Mouse (Mus musculus) spleen, postnatal 10 days (tissue): Measurements from ENCODE around the gene Glrx5.

Experiments used
- DNase-seq, 2 experiments: peaks; one replicate each; pipeline ENCODE4 v3.0.0; 2021 to 2022; ENCODE audit warnings: low spot score in 2 of 2

The Glrx5 gene

GRCm38 (mm10) chr12:105073708-105074107, 41.2 kb downstream of the Glrx5 start:
- no peak for DNase-seq

GRCm38 (mm10) chr12:105075496-105075895, 43.0 kb downstream of the Glrx5 start:
- DNase-seq = no peak

GRCm38 (mm10) chr12:105076511-105076910, 44.0 kb downstream of the Glrx5 start:
- DNase-seq = no peak

- DNase-seq = no peak
Observed at GRCm38 (mm10) chr12:105077232-105077631, 44.7 kb downstream of the Glrx5 start.

GRCm38 (mm10) chr12:105084171-105084570, 51.7 kb downstream of the Glrx5 start:
- no peak for DNase-seq

- DNase-seq = no peak
Observed at GRCm38 (mm10) chr12:105084816-105085215, 52.3 kb downstream of the Glrx5 start.

- no peak for DNase-seq
Observed at GRCm38 (mm10) chr12:105085296-105085695, 52.8 kb downstream of the Glrx5 start.

- DNase-seq = no peak
Observed at GRCm38 (mm10) chr12:105086781-105087180, 54.3 kb downstream of the Glrx5 start.

- DNase-seq = no peak
Observed at GRCm38 (mm10) chr12:105087353-105087752, 54.9 kb downstream of the Glrx5 start.

GRCm38 (mm10) chr12:105089231-105089630, 56.7 kb downstream of the Glrx5 start:
- DNase-seq = no peak

- no peak for DNase-seq
Observed at GRCm38 (mm10) chr12:105091604-105092003, 59.1 kb downstream of the Glrx5 start.
